Mouse (Mus musculus) frontal cortex, adult 2 months (tissue): ENCODE results near the gene Them7. TPM values are rescaled to one million over a fixed set of nuclear protein-coding genes. Genes with fewer than 3 reads are reported as not detected.
A peak's percentile ranks its signal among the peaks of the same experiment; 100 is the strongest.

Experiments
- DNase-seq, 2 experiments: peaks; one replicate each; pipeline ENCODE4 v3.0.0; 2022; ENCODE audit warnings: low spot score in 1 of 2; ENCODE audit errors: extremely low spot score in 1 of 2
- polyA plus RNA-seq: library from polyadenylated mRNA; depleted of rRNA; stranded (reverse); fragments of >200 nt; gene quantifications from 2 replicates; pipeline ENCODE4 v1.2.3, GENCODE M21; 2012

Gene Them7
- polyA plus RNA-seq, 1 experiment, result not detected

DNA sequence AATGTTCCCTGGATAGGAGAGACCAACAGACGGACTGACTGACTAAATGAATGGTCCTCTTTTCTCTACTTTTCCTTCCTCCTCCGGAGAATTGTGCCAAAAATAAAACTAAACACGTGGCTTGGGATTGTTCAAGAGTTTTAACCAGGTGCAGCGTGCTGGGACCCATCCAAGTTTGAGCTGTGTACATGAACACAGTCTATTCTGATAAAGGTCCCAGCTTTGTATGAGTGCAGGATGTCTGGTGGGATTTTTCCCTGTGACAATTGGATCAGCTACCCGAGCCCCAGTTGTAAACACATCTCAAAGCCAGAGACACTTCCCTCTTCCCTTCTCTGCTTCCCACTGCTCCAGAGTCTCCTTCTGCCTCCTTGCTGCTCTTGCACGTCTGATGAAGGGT, 10.2 kb downstream of the Them7 start:
- DNase-seq, result no peak

DNA sequence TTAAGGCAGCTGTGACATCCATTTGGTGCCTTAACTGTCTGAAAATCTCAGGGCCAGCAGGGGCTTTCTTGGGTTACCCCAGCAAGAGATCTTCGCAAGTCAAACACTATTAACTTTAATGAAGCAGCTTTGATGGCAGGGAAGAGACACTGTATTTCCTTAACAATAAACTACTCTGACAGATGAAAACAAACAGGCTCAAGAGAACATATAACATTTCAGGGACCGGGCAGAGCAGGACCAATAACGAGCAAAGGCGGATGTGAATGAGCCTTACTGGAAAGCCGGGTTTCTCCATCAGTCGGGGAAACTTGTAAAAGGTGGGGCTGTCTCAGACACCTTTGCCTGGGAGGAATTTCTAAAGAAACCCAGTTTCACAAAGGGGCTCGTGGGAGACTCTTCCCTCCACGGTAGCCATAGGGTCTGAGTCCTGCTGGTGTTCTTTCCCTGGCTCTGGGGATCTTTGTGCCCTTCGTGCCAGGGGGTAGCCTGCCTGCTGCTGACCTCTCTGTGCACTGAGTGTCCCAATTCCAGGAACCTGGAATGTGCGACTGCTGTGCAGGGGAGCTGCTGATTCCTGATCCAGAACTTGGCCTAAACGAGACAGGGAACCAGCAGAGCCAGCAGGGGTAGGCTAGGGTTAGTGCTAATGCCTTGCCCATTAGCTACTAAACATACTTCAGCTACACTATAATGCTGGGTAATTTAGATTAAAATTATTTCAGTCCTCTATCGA, 11.4 kb downstream of the Them7 start:
- DNase-seq, result no peak

DNA sequence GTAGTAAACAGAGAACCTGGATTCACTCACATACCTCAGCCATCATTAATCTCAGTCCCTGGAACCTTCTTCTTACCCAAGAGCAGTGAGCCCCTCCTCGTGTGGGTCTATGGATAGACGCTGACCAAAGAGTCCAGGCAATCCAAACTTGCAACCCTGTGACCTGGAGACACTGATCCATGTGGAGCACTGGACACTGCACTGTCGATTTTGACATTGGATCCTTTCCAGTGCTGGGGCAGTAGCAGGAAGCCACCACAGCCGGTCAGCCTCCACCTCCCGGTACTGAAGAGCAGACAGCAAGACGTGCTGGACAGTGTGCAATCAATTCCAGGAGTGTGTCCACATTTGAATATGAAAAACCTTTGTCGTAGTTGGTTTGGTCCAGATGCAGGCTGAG, 13.3 kb downstream of the Them7 start:
- no peak for DNase-seq

DNA sequence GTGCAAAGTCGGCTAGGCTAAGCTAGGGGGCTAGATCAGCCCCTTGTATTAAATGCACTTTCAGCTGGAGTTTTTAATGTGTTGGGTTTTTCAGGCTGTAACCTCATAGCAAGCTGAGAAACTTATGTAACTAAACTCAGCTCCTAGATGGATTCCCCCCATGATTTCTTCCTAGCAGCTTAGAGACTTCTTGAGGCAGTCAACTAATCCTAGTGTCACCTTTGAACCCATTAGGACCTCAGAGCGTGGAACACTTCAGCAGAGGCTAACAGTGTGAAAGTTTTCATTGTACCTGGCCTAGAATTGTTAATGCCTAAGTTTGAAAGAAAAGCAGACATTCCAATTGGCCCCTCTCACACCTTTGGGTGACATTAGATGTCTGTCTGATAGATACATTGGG, 13.7 kb downstream of the Them7 start:
- no peak for DNase-seq

DNA sequence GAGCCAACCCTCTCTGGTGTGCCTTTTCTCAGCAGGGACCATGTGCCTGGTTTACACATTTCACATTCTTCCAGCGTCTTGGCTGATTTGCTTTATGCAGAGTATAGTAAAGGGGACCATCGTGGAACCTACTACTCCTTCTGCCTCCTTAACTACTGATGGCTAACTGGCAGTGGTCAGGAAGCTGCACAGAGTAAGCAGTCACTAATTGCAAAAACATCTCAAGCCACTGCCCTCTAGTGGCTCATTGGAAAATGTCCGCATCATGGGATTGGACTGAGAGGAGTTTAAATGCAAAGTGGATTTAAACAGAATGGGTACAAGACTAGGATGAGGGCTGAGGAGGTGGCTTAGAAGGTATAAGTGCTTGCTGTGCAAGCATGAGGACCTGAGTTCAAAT, 14.7 kb downstream of the Them7 start:
- peak in 1 of 2 experiments; percentile 58 for DNase-seq

DNA sequence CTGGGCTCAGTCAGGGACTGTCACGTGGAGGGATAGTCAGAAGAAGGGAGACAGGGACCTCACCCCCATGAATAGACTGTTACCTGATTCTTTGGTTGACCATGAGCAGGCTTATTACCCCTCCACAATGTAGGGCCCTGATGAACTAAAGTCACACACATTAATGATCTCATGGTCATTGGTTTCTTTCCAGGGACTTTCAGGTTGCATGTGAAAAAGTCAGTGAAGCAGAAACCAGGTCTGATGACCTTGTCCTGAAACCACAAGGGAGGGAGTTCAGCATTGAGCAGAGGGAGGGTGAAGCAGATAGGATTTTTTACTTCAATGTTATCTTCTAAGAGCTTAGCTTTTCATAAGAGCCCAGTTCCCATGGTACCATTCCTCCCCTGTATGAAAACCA, 16.5 kb downstream of the Them7 start:
- DNase-seq, result no peak

DNA sequence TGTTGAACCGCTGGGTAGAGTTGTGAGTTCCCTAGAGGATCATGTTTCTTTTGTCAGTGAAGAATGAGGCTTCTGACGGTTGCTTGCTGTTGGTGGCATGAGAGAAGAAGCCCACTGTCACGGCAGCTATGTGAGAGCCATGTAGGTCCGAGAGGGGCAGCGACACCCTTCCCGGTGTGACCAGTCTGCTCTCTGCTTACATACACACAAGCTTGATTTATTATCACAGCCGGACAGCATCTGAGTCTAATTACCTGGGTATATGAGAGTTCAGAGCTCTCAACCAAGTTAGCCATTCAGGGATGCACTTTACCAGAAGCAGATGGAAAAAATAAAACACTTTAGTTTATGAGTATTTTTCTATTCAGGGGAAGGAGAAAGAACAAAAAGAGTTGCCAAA, 18.8 kb downstream of the Them7 start:
- DNase-seq, result no peak

DNA sequence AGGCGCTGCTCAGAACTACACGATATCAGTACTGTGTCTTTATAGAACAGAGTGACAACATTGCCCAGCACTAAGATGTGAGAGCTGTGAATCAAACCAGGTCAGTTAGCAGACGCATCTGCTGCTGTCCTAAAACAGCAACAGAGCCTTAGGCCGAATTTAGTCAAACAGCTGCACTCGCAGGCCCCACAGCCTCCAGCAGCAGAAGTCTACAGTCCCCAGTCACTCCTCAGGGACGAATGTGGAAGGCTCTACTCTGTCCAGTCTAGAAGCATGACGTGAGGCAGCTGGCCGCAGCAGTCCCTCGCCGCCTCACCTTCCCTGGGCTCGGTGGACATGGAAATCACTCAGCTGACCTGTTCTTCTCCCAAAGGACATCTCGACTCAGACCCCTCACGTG, 20.6 kb downstream of the Them7 start:
- peak in 1 of 2 experiments; percentile 7 for DNase-seq

DNA sequence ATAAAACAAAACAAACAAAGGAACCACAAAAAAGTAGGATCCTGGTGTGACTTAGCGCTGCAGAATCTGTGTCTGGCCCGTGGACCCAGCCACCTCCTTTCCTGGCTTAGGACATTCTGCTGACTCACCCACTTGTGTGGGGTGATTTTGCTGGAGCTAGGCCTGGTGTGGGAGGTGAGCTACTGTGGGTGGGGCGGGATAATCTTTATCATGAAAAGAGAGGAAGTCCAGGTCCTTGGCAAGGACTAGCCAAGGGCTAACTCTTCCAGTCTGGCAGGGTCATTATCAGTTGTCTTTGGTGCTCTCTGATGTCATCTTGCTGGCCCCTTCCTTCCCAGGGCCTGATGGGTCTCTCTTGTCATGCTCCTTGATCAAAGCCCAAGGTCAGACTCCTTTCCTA, 27.9 kb downstream of the Them7 start:
- DNase-seq, result no peak

DNA sequence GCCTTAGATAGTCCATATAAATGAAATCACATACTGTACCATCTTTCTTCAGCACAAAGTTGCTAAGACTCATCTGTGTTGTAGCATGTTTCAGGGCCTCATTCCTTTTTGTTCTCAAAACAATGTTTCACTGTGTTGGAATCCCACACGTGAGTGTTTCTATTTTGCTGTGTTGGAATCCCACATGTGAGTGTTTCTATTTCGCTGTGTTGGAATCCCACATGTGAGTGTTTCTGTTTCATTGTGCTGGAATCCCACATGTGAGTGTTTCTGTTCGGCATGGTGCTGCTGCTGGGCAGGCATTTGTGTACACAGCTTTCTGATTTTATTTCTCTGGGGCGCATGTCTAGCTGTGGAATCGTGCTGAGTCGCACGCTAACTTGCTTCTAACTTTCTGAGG, 28.7 kb downstream of the Them7 start:
- no peak for DNase-seq

DNA sequence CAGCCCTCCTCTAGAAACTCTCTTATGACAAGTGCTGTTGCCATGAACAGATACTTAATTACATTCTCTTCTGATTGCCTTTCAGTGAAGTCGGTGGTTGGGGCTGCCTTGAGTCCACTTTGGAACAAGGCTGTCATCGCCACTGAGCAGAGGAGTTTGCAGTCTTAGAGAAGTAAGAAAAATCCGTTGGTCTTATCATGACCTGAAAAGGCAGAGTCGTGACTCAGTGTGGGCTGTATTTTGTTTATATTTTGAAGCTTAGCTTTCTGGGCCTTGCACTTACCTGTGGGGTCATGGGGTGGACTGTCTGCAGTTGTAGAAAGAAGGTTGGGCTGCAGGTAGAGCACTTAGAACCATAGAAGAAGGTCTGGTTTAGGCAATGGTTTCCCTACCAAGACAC, 31.3 kb downstream of the Them7 start:
- no peak for DNase-seq

DNA sequence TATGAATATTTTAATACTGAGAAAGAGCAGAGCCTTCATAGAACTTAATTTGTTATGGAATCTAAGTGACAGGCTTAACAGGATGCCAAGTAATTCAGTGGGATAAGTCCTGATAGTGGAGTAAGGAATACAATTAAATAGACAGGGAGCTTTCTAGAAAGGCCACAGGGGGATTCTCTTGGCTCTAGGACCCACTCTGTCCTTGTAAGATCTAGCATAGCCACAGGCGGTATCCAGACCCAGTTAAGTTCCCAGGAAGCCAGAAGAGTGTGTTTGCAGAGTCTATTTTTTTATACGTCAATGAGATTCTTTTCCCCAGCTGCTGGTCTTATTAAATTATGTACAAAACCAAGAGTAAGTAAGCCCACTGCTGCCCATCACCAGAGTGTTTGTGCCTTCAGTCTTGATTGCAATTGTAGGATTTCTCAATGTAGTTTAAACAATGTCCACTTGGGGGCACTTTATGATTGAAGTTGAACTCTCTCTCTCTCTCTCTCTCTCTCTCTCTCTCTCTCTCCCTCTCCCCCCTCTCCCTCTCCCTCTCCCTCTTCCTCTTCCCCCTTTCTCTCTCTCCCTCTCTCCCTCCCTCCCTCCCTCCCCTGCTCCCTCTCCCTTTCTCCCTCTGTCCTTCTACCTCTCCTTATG, 32.4 kb downstream of the Them7 start:
- DNase-seq, result peak in 1 of 2 experiments; percentile 70

DNA sequence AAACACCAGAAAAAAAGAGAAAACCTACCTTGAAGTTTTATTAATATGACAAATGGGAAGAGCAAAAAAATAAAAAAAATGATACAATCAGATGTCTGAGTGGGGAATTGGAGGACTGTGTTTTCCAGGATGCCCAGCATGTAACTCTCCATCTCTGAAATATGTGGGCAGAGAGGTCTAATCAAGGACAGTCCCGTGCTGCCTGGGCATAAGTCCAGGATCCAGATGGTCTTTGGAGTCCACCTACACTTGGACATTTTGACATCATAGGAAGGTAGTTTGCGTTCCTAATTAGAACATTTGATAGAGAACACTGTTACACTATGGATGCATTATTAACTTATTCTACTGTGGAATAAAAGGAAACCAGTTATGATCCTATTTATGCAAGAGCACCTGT, 33.3 kb downstream of the Them7 start:
- DNase-seq, result no peak

DNA sequence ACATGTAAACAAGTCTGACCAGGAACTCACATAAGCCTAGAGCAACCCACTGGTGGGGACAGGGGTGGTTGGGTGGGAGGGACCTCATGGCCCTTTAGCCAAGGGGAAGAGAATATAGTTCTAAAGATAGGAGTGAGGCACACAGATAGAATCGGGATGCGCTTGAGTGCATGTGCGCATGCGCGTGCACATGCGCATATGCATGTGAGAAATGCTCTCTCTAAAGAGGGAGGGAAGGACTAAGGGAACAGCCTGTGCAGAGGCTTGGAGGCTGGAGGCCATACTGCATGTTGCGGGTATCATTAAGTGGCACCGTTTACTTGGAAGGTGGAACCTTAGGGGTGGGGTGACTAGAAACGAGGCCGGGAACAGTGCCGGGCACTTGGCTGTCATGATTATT, 37.2 kb downstream of the Them7 start:
- no peak for DNase-seq

DNA sequence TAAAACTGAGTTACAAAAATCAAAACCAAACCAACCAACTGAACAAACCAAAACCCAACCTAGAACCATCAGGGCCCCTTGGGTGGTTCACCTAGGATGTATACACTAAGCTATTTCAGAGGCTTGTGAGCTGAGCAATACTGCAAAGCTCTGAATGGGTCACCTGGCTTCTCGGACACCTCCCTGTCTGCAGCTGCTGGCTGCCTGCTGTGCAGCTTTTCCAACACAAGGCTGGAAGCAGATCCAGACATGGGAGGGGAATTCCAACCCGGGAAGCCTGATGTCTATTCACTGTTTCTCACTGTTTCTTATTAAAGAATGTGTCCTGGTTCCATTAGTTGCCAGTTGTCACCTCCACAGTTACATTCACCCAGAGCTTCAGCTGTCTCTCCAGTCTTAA, 39.1 kb downstream of the Them7 start:
- no peak for DNase-seq

DNA sequence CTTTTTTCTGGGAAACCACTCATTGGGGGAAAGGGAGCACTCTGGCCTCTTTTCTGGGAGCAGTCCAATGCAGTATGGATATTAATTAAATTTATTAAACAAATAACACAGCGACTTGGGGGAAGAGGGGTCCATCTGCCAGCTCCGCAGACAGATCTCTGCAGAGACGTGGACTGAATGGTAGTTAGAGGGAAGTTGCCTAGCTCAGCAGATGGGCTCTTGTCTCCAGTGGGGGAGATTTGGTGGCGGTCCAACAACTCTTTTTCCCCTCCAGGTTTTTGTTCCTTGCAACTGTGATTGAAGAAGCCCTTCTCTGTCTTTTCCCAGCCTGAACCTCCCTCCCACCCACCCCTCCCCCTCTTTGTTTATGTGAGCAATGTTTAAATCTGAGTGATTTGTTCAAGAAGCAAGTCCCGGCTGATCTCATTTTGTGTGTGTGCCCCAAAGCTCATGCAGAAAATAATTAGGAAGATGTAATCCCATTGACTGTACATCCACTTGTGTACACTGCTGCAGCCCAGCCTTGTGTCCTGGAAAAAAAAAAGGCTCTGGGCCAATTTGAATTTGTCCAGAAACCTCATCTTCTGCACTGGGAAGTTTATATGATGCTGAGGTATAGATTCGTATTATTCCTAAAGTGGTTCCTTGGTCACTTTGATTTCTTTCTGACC, 58.4 kb downstream of the Them7 start:
- peak in 1 of 2 experiments; percentile 12 for DNase-seq

DNA sequence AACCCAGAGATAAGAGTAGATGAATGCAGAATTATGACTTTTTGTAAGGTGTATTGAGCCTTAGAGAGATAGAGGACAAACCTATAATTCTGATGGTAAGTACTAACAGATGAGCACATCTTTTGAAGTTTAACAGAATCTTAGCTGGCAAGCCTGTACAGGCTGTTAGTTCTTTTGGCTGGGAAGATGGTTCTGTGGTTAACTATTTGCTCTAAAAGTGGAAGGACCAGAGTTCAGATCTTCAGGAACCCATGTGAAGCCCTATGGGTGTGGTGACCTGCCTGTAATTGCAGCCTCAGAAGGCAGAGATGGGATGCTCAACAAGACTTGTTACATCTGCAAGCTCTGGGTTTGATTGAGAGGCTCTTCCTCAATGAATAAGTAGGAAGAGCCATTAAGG, 59.7 kb downstream of the Them7 start:
- no peak for DNase-seq

DNA sequence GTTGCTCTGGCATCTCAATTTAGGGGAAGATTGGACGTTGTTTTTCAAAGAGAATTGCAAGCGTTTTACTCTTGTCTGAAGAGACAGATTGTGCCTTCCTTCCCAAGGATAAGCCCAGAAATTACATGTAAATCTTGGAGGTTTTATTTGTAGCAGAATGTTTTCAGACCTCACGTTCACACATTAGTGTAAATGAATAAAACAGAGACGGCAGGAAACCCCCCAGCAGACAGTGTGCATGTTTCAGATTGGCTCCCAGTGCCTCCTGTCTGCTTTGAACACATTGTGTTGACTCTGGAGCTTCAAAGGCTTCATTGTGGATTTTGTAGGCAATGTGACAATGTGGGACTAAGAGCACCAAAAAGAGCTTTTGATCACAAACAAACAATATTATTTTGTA, 60.7 kb downstream of the Them7 start:
- DNase-seq, result no peak

DNA sequence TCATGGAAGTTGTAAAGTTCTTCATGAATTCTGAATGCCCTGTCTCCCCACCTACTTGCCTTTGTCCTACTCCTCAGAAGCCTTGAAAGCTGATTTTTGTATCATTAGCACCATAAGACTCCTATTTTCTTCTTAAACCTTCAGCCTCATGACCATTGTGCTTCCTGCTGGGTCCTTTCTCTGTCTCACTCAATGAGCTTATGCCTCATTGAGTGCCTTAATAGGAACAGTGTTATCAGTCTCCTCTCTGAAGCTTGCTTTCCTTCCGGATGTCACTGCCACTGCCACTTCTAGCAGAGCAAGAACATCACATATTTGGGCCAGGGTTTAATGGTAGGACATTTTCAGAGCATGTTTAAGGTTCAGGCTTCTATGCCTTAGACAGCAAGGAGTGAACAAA, 71.7 kb downstream of the Them7 start:
- no peak for DNase-seq

DNA sequence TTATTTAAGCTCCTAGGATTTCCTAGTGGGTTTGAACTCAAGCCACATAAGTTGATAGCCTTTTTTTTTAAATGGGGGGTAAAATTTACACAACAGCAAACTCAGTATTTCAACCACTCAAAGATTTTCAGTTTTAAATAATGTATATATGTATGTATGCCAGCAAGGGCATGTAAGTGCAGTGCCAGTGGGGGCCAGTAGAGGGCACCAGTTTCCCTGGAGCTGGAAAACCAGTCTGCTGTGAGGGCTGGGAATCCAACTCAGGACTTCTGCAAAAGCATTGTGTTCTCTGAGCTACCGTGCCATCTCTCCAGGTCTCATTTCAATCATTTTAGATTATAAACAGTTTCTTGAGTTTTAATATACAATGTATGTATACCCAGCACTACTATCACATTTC, 74.8 kb downstream of the Them7 start:
- DNase-seq, result no peak

DNA sequence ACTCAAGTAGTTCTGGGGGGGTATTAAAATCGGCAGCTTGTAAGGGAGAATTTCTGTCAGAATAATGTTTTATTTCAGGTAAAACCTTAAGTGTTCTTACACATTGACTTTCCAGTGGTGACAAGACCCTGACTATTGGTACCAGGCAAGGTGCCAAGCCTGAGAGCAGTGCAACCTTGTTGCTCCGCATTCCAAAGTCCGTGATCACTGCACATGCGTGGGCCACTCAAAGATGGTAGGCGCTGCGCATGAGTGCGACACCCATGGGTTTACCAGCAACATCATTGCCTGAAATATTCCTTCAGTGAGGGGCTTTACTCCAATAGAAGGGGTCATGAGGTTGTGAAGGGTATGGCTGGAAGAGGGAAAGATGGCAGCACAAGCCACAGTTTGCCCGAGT, 77.0 kb downstream of the Them7 start:
- no peak for DNase-seq

DNA sequence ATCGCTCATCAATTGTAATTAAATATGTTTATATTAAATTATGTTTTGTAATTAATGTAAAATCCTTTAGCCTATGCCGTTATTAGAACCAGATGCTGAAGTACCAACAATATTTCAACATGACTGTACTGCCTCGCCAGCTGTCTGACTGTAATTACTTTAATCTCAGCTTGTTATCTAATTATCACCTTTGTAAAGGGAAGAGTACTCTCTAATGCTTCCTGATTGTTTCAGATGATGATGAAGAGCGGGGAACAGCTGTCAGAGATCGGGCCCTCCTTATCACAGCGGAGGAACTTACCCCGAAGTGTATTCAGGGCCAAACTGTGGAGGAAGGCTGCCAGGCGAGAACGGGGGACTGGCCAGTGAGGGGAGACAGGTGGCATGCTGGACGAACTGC, 77.4 kb downstream of the Them7 start:
- no peak for DNase-seq
